Mouse (Mus musculus) gastrocnemius, postnatal 14 days (tissue): ENCODE measurements around the gene Myo10. TPM values are rescaled to one million over a fixed set of nuclear protein-coding genes. Genes with fewer than 3 reads are reported as not detected.

Source experiments
- DNase-seq: peaks from one replicate; pipeline ENCODE4 v3.0.0; 2021; ENCODE audit warnings: mixed read lengths
- intact Hi-C: fragments of 180-260 bp; cut with DNase I; formaldehyde crosslinking; loops from one replicate; pipeline ENCODE4 v1.15.1; 2025; ENCODE audit warnings: low total_unique reads
- total RNA-seq, 2 experiments: library from RNA; stranded (reverse); gene quantifications; 2 replicates each; pipeline ENCODE4 v1.2.3; 2021

The Myo10 gene
- total RNA-seq, 2 experiments from 2014 or later = 48.2 to 50.7 TPM

DNA sequence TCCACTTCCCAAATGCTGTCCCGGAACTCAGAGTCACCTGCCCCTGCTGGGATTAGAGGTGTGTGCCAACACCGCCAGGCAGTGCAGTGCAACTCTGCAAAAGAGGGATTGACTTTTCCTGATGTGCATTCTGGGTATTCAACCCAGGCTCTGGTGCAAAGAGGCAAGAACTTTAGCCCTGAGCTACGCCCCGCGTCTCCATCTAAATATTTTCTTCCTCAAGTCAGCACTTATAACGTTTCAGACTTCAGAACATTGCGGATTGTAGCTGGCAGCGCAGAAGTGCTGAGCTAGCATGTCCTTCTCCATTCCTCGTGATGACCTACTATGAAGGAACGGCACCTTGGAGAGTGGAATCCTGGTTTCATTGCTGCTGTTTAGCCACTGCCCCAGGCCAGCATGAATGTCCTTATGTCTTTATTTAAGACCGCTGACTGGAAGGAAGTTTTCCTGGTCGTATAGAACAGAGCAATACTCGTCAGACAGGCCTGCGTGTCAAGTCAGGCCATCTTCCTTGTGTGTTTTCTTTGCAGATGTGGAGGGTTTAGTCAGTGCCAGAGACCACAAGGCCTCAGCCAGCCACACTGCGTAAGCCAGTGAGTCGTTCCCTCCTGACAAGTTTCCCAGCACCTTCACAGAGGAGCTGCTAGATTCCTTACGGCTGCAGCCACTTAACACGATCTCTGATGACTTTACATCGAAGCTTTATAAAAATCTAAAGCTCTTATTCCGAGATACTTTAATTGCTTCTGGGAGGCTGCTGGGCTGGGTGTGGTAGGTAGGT, 186.5 kb downstream of the Myo10 start:
- intact Hi-C loops = loop anchor here (5.0 kb wide), 1 partner anchor 153 kb away; no protein-coding TSS in a partner anchor
- DNase-seq = no peak

DNA sequence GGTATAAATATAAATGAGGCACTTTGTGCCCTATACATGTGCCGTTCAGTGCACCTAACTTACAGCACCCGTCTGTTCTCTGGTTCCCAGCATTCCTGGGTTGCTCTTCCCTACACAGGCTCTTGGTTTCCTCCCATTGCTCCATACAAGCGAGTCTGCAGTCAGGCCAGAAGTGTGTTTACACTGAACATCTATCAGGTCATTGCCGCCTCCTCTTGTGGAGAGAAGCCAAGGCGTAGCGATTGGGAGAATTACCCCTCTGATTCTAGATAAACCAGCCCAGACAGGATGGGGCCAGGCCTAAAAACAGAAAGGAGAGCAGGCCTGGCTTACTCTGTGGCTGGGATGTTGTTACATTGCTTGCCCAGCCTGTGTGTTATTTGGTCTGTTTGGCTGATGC, 187.3 kb downstream of the Myo10 start:
- no peak for DNase-seq
- intact Hi-C loops = loop anchor here (5.0 to 10.0 kb wide), 3 partner anchors 85 to 163 kb away; no protein-coding TSS in a partner anchor

DNA sequence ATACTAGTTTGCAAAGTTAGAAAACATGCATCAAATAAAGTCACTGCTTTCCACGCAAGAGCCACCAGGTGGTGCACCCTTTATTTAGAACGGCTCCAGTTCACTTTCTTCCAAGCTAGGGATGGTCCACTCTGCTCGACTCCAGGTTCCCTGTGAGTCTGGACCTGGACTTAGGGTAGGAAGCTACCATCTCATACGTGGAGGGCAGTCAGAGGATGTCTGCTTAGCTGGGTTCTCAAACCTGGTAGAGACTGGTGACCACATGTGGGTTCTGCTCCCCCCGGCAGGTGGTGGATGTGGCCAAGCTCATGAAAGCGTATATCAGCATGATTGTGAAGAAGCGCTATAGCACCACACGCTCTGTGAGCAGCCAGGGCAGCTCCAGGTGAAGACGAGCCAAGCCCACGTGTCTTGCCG, 189.5 kb downstream of the Myo10 start:
- intact Hi-C loops = loop anchor here (5.0 to 10.0 kb wide), 2 partner anchors 83 to 160 kb away; no protein-coding TSS in a partner anchor
- no peak for DNase-seq

DNA sequence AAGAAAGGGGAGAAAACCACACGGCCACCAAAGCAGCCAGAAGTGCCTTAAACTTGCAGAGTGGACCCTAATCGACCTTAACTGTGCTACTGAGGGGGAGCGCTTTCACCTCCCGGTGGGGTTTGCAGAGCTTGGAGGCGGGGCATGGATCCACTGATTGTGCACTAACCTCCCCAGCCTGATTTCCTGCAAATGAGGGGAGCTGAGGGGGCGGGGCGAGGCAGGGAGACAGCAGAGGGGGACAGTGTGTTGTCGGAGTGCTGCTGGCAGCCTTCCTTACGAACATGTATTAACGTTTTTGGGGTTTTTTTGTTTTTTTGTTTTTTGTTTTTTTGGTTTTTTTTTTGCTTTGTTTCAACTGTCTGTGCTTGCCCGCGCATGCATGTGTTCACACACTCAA, 190.2 kb downstream of the Myo10 start:
- intact Hi-C loops = loop anchor here (5.0 to 10.0 kb wide), 2 partner anchors 82 to 160 kb away; no protein-coding TSS in a partner anchor
- no peak for DNase-seq

GRCm38 (mm10) chr15:25814535-25814934, 192.2 kb downstream of the Myo10 start:
- DNase-seq = no peak
- intact Hi-C loops = loop anchor here (5.0 to 10.0 kb wide), 2 partner anchors 80 to 158 kb away; no protein-coding TSS in a partner anchor

DNA sequence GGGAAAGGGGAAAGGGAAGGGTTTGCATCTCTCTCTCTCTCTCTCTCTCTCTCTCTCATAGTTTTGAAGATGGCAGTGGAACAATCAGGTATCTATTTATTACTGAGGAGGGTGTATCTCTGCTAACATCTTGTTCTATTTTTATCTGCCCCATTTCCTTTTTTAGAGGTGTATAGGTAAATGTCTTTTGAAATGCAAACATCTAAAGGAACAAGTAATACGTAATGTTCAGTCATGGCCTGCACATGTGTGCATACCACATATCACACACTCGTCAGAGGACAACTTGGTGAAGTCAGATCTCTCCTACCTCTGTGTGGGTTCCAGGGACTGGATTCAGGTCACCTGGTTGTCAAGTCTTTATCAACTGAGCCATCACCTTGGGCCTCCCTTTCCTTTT, 194.9 kb downstream of the Myo10 start:
- intact Hi-C loops = loop anchor here (10.0 kb wide), 1 partner anchor 78 kb away; no protein-coding TSS in a partner anchor
- no peak for DNase-seq

DNA sequence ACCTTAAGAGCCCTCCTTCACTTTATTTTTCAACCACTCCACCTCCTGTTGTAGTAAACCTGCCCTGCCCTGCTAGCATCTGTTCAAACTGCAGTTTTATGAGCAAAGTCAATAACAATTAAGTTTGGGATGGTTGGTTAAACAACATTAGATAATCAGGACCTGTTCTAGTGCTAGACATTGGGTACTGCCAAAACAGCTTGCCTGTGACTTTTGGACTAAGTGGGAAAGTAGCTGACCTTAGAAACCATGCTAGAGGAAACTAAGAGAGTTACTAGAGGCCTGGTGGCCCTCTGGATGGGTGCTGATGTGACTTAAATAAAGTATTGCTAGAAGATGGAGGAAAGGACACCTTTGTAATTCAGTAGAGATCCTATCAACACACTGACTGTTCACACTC, 199.7 kb downstream of the Myo10 start:
- DNase-seq = no peak
- intact Hi-C loops = no loop called here

DNA sequence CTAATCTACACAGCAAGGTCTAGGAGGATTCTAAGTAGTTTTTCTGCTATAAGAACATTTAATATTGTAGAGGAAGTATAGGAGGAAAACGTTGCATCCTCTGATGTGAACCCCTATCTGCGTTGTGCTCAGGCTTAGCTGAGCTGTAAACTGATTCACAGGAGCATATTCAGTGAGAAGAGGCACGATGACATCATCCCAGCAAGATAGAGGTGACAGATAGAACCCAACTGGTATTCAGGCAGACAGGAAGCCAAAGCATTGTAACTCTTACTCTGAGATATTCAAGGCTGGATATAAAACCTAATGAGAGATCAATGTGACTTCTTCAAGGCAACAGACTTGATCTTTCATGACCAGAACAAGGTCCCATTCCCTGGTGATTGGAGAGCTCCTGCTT, 200.3 kb downstream of the Myo10 start:
- intact Hi-C loops = no loop called here
- no peak for DNase-seq

DNA sequence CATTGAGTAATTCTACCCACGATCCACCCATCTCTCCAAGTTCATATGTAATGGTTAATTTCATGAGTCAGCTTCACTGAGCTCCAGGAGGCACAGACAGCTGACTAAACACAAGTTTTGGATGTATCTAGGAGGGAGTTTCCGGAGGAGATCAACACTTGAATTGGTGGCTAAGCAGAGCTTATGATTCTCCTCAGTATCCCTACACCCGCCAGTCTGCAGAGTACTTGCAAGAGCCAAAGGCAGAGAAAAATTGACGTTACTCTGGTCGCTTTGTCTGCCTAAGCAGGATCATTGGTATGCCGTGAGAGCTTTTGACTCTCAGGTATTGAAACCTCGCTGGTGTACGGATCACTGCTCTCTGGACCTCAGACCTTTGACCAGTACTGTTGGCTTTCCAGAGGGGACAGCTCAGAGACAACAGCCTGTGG, 204.2 kb downstream of the Myo10 start:
- no peak for DNase-seq

GRCm38 (mm10) chr15:25828464-25828863, 206.1 kb downstream of the Myo10 start:
- DNase-seq = no peak
- intact Hi-C loops = no loop called here

More for the DNA sequence above, 204.2 kb downstream of the Myo10 start:
- intact Hi-C loops = no loop called here

GRCm38 (mm10) chr15:25830426-25830825, 208.1 kb downstream of the Myo10 start:
- DNase-seq = no peak

GRCm38 (mm10) chr15:25834282-25834681, 212.0 kb downstream of the Myo10 start:
- intact Hi-C loops = no loop called here
- no peak for DNase-seq

More at GRCm38 (mm10) chr15:25830426-25830825, 208.1 kb downstream of the Myo10 start:
- intact Hi-C loops = no loop called here

DNA sequence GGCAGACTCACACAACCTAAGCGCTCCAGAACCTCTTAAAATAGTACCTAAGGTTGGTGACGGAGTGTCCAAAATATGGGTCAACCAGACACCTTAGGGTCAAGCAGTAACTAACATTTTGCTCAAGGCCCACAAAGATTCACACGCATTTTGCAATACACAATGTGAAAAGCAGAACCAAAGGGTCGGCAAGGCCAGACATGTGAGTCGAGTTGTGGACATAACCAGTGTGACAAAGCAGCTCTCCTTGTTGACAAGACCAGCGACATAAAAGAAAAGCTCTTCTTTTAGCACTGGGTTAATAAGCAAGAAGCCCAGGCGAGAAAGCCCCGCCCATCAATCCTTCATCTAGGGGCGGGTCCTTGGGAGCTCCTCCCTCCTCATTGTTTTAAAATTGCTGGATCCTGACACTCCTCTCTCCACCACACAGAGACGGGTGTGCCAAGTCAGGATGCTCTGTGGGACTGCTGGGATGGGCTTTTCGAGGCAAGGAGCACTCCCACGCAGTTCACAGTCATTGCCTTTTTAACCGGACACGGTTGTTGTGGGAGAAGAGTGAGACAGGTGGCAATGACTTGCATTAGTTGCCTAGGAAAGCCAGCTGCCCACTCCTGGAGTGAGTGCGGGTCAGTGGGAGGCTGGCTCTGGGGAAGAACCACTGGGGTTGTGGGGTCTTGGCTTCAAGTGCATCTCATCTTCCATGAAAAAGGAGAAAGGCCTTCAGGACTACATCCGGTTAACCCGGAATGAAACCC, 212.8 kb downstream of the Myo10 start:
- DNase-seq = no peak
- intact Hi-C loops = no loop called here

- DNase-seq = no peak
- intact Hi-C loops = no loop called here
Observed at GRCm38 (mm10) chr15:25842462-25843085, 220.2 kb downstream of the Myo10 start.

GRCm38 (mm10) chr15:25843086-25843991, 221.0 kb downstream of the Myo10 start, which contains the start of gene Retreg1:
Retreg1 (plus strand) TSS chr15:25843180.
- intact Hi-C loops = no loop called here
- DNase-seq = peak; percentile 78

DNA sequence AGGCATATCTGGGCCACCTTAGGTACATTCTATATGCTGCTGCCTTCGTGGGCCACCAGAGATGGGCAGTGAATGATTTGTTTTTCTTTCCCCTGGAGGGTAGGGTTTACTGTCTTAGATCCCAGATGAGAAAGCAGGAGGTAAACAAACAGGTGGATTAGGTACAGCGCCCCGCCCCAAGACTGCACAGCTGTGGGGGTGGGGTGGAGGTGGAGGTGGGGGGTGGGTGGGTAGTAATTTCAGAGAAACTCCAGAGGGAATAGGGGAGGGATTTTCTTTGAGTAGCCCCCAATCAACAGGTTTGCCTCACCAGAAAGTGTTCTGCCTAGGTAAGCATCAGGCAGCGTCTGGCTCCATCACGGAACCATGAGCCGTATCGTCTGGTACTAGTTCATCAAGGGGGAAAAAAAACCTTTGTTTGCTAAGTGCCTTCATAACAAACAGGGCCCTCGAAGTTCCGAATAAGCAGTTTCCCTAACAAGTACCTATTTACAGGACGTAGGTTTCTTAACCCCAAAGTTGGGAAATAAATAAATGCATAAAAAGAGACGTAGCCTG, 221.8 kb downstream of the Myo10 start:
- intact Hi-C loops = no loop called here
- DNase-seq = no peak

DNA sequence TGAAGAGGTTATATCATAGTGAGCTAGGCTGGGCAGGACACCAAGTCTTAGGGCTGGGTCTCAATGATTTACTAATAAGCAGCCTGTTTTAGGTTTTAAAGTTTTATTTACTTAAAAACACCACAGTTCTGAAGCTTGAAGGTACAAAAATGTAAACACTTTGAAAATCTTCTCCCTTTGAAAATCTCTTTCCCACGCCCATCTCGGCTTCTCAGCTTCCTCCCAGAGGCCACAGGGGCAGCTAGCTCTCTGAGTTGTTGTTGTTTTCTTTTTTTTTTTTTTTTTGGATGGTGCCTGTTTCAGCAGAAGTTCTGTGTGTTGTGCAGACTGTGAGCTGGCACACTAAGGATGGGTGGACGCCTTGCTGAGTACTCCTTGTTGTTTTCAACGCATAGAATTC, 222.4 kb downstream of the Myo10 start:
- no peak for DNase-seq
- intact Hi-C loops = no loop called here

DNA sequence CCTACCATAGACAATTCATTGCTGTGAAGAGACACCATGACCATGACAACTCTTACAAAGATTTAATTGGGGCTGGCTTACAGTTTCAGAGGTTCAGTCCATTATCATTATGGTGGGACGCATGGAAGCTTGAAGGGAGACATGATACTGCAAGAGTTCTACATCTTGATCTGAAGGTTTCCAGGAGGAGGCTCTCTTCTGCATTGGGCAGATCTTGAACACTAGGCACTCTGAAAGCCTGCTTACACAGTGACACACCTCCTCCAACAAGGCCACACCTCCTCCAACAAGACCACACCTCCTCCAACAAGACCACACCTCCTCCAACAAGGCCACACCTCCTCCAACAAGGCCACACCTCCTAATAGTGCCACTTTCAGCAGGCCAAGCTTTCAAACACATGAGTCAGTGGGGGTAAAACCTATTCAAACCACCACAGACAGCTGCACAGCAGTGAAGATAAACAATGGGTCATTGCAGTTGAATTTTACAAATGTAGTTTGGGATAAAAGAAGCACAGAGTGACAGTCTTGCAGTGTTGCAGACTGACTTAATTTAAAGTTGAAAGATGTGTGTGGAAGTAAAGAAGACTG, 225.3 kb downstream of the Myo10 start:
- intact Hi-C loops = no loop called here
- no peak for DNase-seq
